Mouse (Mus musculus): Measurements from ENCODE around the gene Sufu. TPM values are rescaled to one million over a fixed set of nuclear protein-coding genes. Genes with fewer than 3 reads are reported as not detected.

Sufu gene
- total RNA-seq, 2 experiments from 2014 or later = 19.4 to 20.1 TPM

DNA sequence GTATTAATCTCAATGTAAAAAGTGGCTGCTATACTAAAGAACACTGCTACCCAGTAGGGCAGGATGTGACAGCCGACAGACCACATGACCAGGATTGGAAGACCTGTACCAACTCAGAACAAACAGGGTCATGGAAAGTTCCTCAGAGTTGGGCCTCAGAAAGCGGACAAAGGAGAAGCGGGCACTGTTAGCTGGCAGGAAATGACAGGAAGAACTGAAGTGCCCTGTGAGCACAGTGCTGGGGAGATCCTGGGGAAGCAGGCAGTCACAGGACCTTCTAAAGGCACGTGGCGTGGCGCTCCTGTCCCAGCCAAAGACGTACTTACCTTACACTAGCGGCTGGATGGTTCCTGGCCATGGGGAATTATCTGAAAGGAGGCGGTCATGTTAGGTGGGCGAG is 114.6 kb downstream of the Sufu start:
- Histone ChIP-seq H3K4me3 (no peak overlapping the region), H3K27ac (peak overlapping the region; percentile 12; the same call in 1 of the 2 replicates)
- no peak for DNase-seq (ENCODE audit: extremely low spot score in 1 of 2, low spot score in 2 of 2)
- intact Hi-C loops (cut with DNase I) = no loop called here
- TF ChIP-seq CTCF (IDR thresholded peaks at IDR 0.05) = no peak

DNA sequence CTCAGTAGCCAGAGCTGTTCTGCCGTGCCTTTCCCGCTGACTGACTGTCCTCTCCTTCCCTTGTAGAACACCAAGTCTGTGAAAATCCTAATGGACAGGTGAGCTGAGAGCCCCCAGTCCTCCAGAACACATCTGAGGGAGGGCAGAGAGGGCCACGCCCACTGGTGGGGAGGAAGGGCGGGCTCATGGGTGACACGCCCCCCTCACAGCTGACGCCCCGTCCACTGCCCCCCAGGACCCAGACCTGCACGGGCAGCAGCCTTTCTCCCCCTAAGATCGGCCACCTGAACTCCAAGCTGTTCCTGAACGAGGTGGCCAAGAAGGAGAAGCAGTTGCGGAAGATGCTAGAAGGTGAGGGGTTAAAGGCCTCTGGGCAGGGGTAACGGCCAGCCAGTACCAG is 117.7 kb downstream of the Sufu start:
- no peak for TF ChIP-seq CTCF (IDR thresholded peaks at IDR 0.05)
- H3K27ac ChIP-seq = no peak overlapping the region
- DNase-seq (ENCODE audit: extremely low spot score in 1 of 2, low spot score in 2 of 2) = no peak
- no peak overlapping the region for H3K4me3 ChIP-seq
- intact Hi-C loops (cut with DNase I) = no loop called here

DNA sequence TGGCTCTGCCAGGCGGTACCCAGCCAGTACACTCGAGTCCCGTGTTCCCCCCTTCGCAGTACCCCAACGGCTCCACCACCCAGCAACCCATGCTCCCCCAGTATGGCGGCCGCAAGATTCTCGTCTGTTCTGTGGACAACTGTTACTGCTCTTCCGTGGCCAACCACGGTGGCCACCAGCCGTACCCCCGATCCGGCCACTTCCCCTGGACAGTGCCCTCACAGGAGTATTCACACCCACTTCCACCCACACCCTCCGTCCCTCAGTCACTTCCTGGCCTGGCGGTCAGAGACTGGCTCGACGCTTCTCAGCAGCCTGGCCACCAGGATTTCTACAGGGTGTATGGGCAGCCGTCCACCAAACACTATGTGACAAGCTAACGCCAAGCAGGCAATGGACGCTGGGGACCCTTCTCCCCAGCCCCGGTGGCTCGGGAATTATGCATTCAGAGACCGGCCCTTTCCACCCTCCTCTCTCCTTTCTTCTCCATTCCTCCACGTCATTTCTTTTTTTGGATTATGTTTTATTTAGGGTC is 118.7 kb downstream of the Sufu start:
- DNase-seq (ENCODE audit: extremely low spot score in 1 of 2, low spot score in 2 of 2) = no peak
- no peak for TF ChIP-seq CTCF (IDR thresholded peaks at IDR 0.05)
- Histone ChIP-seq H3K27ac (no peak overlapping the region), H3K4me3 (no peak overlapping the region)
- intact Hi-C loops (cut with DNase I) = no loop called here

DNA sequence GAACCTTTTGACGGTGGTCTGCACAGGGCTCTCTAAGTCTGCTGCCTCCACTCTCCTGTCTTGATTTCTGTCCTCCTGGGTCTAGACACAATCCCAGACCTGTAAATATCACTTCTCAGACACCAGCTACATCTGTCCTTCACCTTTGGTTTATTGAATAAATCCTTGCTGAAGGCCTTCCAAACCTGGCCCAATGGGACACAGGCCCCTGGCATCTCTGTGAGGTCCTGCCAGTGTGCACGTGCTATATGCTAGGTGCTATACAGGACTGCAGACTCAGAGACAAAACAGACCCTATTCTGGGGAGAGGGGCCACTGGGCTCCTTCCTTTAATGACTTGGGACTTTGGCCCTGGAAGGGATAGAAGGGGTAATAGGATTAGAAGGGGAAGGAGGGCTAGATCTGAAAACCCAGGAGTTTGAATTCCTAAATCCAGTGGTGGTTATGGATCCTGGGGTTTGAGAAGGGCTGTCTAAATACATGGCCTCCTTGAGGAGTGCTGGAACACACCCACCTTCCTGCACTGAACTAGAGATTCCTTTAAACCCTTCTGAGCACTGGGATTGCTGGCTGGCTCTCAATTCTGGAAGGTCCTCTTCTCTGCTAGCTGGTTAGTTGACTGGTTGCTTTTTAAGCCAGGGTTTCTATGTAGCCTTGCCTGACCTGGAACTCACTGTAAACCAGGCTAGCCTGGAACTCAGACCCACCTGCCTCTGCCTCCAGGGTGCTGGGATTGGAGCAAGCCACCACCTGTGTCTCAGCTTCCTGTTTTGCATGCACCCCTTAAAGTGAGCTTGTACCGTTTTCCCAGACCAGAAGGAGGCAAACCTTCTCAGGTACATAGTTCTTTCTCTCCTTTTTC is 120.2 kb downstream of the Sufu start:
- H3K27ac ChIP-seq = no peak overlapping the region
- no peak for DNase-seq (ENCODE audit: extremely low spot score in 1 of 2, low spot score in 2 of 2)
- H3K4me3 ChIP-seq = no peak overlapping the region
- intact Hi-C loops (cut with DNase I) = no loop called here
- TF ChIP-seq CTCF (IDR thresholded peaks at IDR 0.05) = no peak

DNA sequence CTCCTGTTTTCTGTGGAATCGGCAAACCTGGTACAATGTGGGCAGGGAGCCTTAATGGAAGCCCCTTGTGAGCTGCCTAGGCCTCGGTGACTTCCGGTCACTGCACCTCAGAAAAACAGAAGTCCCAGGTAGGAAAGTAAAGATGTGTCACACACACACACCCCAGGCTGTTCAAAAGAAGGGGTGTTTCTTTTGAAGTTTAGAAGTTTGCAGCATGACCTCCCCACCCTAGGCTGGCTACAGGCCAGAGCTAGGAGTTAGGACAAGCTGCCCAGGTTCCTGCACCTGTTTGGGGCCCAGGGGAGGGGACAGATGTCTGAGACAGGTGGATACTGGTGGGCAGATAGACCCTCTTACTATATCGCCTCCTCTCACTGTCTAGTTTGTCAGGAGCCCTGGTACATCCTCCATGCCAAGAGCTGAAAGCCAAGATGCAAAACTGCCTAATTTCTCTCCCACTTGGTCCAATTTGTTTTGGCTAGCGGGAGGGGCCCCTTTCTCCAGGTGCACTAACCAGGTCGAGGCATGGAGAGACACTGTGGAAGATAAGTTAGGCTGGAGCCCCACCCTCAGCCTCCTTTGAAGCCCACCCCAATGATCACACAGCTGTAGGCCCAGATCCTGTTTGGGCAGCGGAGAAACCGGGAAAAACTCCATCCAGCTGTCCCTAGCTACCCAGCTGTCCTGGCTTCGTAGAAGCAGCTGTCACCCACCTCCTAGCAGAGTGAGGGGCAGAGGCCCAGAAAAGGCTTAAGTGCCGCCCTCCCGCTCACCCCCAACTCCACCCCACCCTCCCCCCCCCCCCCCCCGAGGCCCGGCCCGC is 121.0 kb downstream of the Sufu start:
- H3K4me3 ChIP-seq = no peak overlapping the region
- TF ChIP-seq CTCF (IDR thresholded peaks at IDR 0.05) = no peak
- intact Hi-C loops (cut with DNase I) = no loop called here
- no peak overlapping the region for H3K27ac ChIP-seq
- no peak for DNase-seq (ENCODE audit: extremely low spot score in 1 of 2, low spot score in 2 of 2)

DNA sequence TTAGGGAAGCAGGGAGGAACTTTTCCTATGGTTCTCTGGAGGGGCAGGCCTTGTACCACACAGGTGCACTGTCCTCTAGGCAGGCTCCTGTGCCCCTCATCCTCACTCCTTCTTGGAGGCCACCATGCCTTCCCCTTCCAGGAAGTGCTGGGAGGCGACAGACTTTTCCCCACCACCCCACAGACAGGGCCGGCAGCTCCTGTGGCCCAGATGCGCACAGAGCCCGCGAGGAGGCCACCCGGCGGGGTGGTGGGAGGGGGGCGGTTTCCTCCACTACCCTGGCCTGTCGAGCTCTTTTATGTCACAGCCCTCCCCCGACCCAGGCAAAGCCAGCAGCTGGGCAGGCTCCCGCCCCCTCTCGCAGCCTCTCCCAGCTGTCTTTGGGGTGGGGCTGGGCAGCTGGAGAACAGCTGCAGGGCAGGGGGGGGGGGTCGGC is 121.7 kb downstream of the Sufu start:
- intact Hi-C loops (cut with DNase I) = no loop called here
- DNase-seq (ENCODE audit: extremely low spot score in 1 of 2, low spot score in 2 of 2) = no peak

DNA sequence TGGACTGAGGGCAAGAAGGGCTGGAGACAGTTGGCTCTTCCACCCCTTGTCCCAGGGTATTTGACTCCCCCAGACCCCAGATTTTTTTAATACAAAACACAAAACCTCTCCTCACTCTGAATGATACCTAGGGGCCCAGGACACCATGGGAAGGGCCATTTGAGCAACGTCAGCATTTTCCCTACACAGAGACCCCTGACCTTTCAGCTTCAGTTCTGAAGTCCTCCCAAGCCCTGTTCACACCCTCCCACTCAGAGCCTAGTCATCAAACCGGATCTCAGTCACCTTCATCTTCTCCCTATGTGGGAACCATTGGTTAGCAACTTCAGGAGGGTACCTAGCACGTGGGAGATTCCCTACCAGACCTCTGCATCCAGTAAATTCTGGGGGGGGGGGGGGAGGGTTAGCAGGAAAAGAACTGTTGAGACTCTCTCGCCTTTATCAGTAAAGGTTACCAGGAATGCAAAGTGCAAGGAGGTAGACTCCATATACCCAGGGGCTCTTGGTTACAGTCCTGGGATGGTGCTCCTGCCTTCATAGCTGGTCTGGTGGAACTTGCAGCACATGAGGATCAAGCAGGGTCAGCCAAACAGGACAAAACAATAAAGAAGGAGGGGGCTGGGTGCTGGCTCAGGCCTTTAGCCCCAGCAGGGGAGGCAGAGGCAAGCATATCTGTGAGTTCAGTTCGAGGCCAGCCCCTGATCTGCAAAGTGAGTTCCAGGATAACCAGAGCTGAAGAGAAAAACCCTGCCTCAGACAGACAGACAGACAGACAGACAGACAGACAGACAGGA is 122.3 kb downstream of the Sufu start:
- Histone ChIP-seq H3K27ac (no peak overlapping the region), H3K4me3 (no peak overlapping the region)
- no peak for DNase-seq (ENCODE audit: extremely low spot score in 1 of 2, low spot score in 2 of 2)
- intact Hi-C loops (cut with DNase I) = no loop called here
- TF ChIP-seq CTCF (IDR thresholded peaks at IDR 0.05) = no peak

More for the DNA sequence above, 121.7 kb downstream of the Sufu start:
- Histone ChIP-seq H3K27ac (peak overlapping the region; percentile 36; the same call in 1 of the 2 replicates), H3K4me3 (no peak overlapping the region)
- TF ChIP-seq CTCF (IDR thresholded peaks at IDR 0.05) = no peak

DNA sequence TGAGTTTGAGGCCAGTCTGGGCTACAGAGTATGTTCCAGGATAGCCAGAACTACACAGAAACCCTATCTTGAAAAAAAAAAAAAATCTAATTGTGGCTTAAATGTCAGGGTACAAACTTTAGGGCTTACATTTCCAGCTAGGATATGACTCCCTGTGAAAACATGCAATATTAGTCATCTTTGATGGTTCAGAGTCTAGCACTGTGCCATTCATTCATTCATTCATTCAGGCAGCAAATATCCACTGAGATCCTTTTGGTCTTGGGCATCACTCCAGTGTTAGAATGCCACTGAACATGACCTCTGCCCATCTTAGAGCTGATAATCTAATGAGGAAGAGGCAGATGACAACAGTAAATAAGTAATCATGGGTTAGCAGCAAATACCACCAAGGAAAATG is 125.0 kb downstream of the Sufu start:
- H3K4me3 ChIP-seq = no peak overlapping the region
- no peak for TF ChIP-seq CTCF (IDR thresholded peaks at IDR 0.05)
- no peak for DNase-seq (ENCODE audit: extremely low spot score in 1 of 2, low spot score in 2 of 2)
- intact Hi-C loops (cut with DNase I) = no loop called here
- no peak overlapping the region for H3K27ac ChIP-seq

DNA sequence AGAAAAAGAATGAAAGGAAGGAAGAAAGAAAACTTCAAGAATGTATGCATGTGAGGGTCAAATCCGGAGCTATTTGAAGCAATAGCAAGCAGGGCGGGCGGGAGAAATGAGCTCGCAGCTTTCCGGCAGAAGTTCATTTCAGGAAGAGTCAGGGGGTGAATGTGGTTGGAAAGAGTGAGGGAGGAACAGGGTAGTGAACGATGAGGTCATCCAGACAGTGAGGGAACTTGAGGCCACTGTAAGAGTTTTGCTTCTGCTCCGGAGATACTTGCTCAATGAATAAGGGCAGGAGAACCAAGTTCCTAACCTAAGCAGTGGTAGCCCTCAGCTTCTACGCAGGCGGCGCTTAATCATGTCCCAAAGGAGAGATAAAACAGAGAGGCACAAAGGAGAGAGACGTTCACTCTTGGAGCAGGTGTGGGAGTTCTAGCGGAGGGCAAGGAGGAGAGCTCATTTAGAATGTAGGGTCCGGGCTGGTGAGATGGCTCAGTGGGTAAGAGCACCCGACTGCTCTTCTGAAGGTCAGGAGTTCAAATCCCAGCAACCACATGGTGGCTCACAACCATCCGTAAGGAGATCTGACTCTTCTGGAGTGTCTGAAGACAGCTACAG is 125.8 kb downstream of the Sufu start:
- intact Hi-C loops (cut with DNase I) = loop anchor here (1.0 kb wide), 1 partner anchor 20 kb away; no protein-coding TSS in a partner anchor
- TF ChIP-seq CTCF (IDR thresholded peaks at IDR 0.05) = no peak
- DNase-seq (ENCODE audit: extremely low spot score in 1 of 2, low spot score in 2 of 2) = no peak
- Histone ChIP-seq H3K27ac (no peak overlapping the region), H3K4me3 (no peak overlapping the region)

DNA sequence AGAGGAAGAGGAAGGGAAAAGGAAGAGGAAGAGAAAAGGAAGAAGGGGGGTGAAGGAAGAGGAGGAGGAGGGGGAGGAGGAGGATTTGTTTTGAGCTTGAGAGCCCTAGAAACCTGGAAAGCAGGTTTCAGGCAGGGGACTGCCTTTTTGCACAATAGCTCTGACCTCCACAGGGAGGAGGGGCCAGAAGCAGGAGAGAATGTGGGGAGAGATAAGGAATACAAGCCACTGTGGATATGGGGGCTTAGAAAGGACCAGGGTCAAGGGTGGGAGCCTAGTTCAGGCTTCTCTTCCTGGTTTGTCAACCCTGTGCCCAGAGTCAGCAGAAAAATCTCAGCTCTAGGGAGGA is 126.4 kb downstream of the Sufu start:
- no peak for TF ChIP-seq CTCF (IDR thresholded peaks at IDR 0.05)
- intact Hi-C loops (cut with DNase I) = loop anchor here (1.0 kb wide), 1 partner anchor 21 kb away; no protein-coding TSS in a partner anchor
- peak overlapping the region; percentile 75; the same call in 1 of the 2 replicates for H3K27ac ChIP-seq
- no peak for DNase-seq (ENCODE audit: extremely low spot score in 1 of 2, low spot score in 2 of 2)
- peak overlapping the region; percentile 9; the same call in 1 of the 2 replicates for H3K4me3 ChIP-seq
